Mouse (Mus musculus) monocyte, adult 59 days (primary cell): ENCODE measurements around the gene Tmem254b. TPM values are rescaled to one million over a fixed set of nuclear protein-coding genes. Genes with fewer than 3 reads are reported as not detected.

Experiments
- total RNA-seq, 2 experiments: library from RNA; stranded (reverse); gene quantifications; one replicate each; pipeline ENCODE4 v1.2.4; 2023

Tmem254b gene
- total RNA-seq, result 10 to 100 TPM in 1 of 2 experiments, 1 to 10 TPM in 1; 4.8 to 12.2 TPM

DNA sequence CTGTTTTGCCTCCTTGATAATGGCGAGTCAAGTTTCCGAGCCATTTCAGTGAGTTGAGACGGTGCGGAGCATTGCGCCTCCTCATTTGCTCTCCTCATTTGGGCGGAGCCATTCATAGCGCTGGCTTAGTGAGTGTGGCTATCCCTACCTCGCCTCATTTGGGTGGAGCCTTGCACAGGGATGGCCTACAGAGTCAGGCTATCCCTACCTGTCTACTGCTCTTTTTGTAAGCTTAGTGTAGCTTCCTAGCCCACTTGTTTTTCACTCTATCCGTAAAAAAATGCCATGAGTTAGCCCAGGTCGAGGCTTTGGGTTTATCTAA is at the start of gene Tmem254b:
TSS of gene Tmem254b (minus strand) at position 116 of the 322 bp plus-strand sequence.

GRCm38 (mm10) chr14:26182380-26182779 is 24.5 kb downstream of the Tmem254b start, which contains the start of gene Plac9b:
Plac9b (minus strand) TSS chr14:26182480.

Other genes with a start within 250 kb of the Tmem254b start
- not detected for gene Duxbl1, start 228.5 kb downstream of the Tmem254b start, total RNA-seq
- gene Gm9780, start 164.3 kb downstream of the Tmem254b start, total RNA-seq, result under 1 TPM in 1 of 2 experiments, not detected in 1; 0.47 TPM
- 10 to 100 TPM in 1 of 2 experiments, 1 to 10 TPM in 1; 1.5 to 11.5 TPM for gene Tmem254c, start 139.7 kb downstream of the Tmem254b start, total RNA-seq
- not detected for gene Cphx2, start 125.5 kb downstream of the Tmem254b start, total RNA-seq
- not detected for gene Cphx3, start 124.7 kb downstream of the Tmem254b start, total RNA-seq
- not detected for gene Duxbl2, start 88.7 kb downstream of the Tmem254b start, total RNA-seq
- gene Plac9b, start 24.6 kb downstream of the Tmem254b start, total RNA-seq, result not detected
- gene Duxbl3, start 50.9 kb upstream of the Tmem254b start, total RNA-seq, result not detected